Mouse (Mus musculus) hematopoietic stem cell, adult 5-6 weeks (primary cell): ENCODE measurements around the gene Fcmr. TPM values are rescaled to one million over a fixed set of nuclear protein-coding genes. Genes with fewer than 3 reads are reported as not detected.
A peak's percentile ranks its signal among the peaks of the same experiment; 100 is the strongest.

ENCODE experiments used
- ATAC-seq, 2 experiments: fragments of 125-278 bp in 1 of 2; replicated peaks in 1 of 2; 2 replicates each; pipeline ENCODE4 v1.8.0; 2016 to 2017; ENCODE audit warnings: inconsistent platforms in 2 of 2, mild to moderate bottlenecking in 2 of 2, moderate number of reproducible peaks in 2 of 2, low read depth in 1 of 2, moderate TSS enrichment in 1 of 2; ENCODE audit not compliant: low FRiP score in 2 of 2, poor library complexity in 2 of 2, severe bottlenecking in 2 of 2, insufficient read depth in 1 of 2, low TSS enrichment in 1 of 2
- total RNA-seq: library from RNA; stranded (forward); fragments of 172-1452, 232-1000 nt; gene quantifications from 2 replicates; pipeline ENCODE4 v1.2.3, GENCODE M21; 2017

Gene Fcmr
- total RNA-seq, 1 experiment from 2014 or later, result not detected

GRCm38 (mm10) chr1:130849530-130850214 lies 15.8 kb upstream of the Fcmr start:
- no peak for ATAC-seq

- ATAC-seq, result no peak
Observed at GRCm38 (mm10) chr1:130850405-130850804, 15.1 kb upstream of the Fcmr start.

GRCm38 (mm10) chr1:130854819-130855218 lies 10.7 kb upstream of the Fcmr start:
- ATAC-seq, result no peak

- no peak for ATAC-seq
Observed at GRCm38 (mm10) chr1:130855723-130856122, 9.7 kb upstream of the Fcmr start.

GRCm38 (mm10) chr1:130857456-130857855 lies 8.0 kb upstream of the Fcmr start:
- ATAC-seq, result no peak

GRCm38 (mm10) chr1:130864238-130864637 lies 1.2 kb upstream of the Fcmr start:
- ATAC-seq, result peak; percentile 92 to 93

- ATAC-seq, result no peak
Observed at GRCm38 (mm10) chr1:130864741-130865140, 728 bp upstream of the Fcmr start.

- ATAC-seq, result peak; percentile 53 to 65; a peak in 3 of 4 replicates
Observed at GRCm38 (mm10) chr1:130872912-130873311, 7.4 kb downstream of the Fcmr start.

GRCm38 (mm10) chr1:130875139-130875538 lies 9.7 kb downstream of the Fcmr start:
- ATAC-seq, result 0 out of 4 replicates have a peak, but pooled peaks have one; percentile 30 to 34

- ATAC-seq, result no peak
Observed at GRCm38 (mm10) chr1:130875910-130876309, 10.4 kb downstream of the Fcmr start.

- peak in 1 of 2 experiments; percentile 36; a peak in 1 of 4 replicates for ATAC-seq
Observed at GRCm38 (mm10) chr1:130876931-130877509, 11.6 kb downstream of the Fcmr start.

GRCm38 (mm10) chr1:130877889-130878614 lies 12.6 kb downstream of the Fcmr start:
- ATAC-seq, result peak; percentile 20 to 51

GRCm38 (mm10) chr1:130879927-130880326 lies 14.5 kb downstream of the Fcmr start:
- no peak for ATAC-seq

GRCm38 (mm10) chr1:130883146-130883545 lies 17.7 kb downstream of the Fcmr start:
- ATAC-seq, result no peak

- no peak for ATAC-seq
Observed at GRCm38 (mm10) chr1:130887354-130887753, 21.9 kb downstream of the Fcmr start, which contains the start of gene Il24. Il24 (minus strand) TSS chr1:130887454.

GRCm38 (mm10) chr1:130892446-130892845 lies 27.0 kb downstream of the Fcmr start:
- no peak for ATAC-seq

- no peak for ATAC-seq
Observed at GRCm38 (mm10) chr1:130893329-130894040, 28.0 kb downstream of the Fcmr start.

GRCm38 (mm10) chr1:130894468-130894867 lies 29.0 kb downstream of the Fcmr start:
- no peak for ATAC-seq
